Mouse (Mus musculus) kidney, postnatal 25 days (tissue): Measurements from ENCODE around the gene Lgals3.

Experiments used
- DNase-seq, 2 experiments: peaks; one replicate each; pipeline ENCODE4 v3.0.0; 2021; ENCODE audit warnings: mixed read lengths in 2 of 2

Gene Lgals3

GRCm38 (mm10) chr14:47371689-47372088 lies 4.1 kb downstream of the Lgals3 start:
- no peak for DNase-seq

- DNase-seq = peak; percentile 61 to 79
These were observed 6.5 kb downstream of the Lgals3 start for GRCm38 (mm10) chr14:47373728-47374678.

- DNase-seq = no peak
These were observed 9.0 kb downstream of the Lgals3 start for GRCm38 (mm10) chr14:47376526-47376925.

GRCm38 (mm10) chr14:47378336-47378735 lies 10.8 kb downstream of the Lgals3 start:
- no peak for DNase-seq

- DNase-seq = no peak
These were observed 16.4 kb downstream of the Lgals3 start for GRCm38 (mm10) chr14:47383911-47384310.

- DNase-seq = no peak
These were observed 17.1 kb downstream of the Lgals3 start for GRCm38 (mm10) chr14:47384653-47385052.

- DNase-seq = no peak
These were observed 18.6 kb downstream of the Lgals3 start for GRCm38 (mm10) chr14:47386125-47386524.

- no peak for DNase-seq
These were observed 26.0 kb downstream of the Lgals3 start for GRCm38 (mm10) chr14:47393354-47394094.

- no peak for DNase-seq
These were observed 27.5 kb downstream of the Lgals3 start for GRCm38 (mm10) chr14:47395007-47395406.

GRCm38 (mm10) chr14:47395462-47396026 lies 28.0 kb downstream of the Lgals3 start:
- DNase-seq = no peak

- peak in 1 of 2 experiments; percentile 39 for DNase-seq
These were observed 28.7 kb downstream of the Lgals3 start for GRCm38 (mm10) chr14:47396165-47396652.

GRCm38 (mm10) chr14:47402735-47403134 lies 35.2 kb downstream of the Lgals3 start:
- no peak for DNase-seq

- DNase-seq = no peak
These were observed 38.4 kb downstream of the Lgals3 start for GRCm38 (mm10) chr14:47406000-47406399.

- no peak for DNase-seq
These were observed 49.8 kb downstream of the Lgals3 start for GRCm38 (mm10) chr14:47417346-47417745.

GRCm38 (mm10) chr14:47417775-47418665 lies 50.5 kb downstream of the Lgals3 start, which contains the start of gene Dlgap5:
Dlgap5 (minus strand) TSS chr14:47418407.
- DNase-seq = peak; percentile 93 to 95

GRCm38 (mm10) chr14:47418666-47418991 lies 51.1 kb downstream of the Lgals3 start:
- DNase-seq = no peak

- DNase-seq = no peak
These were observed 51.6 kb downstream of the Lgals3 start for GRCm38 (mm10) chr14:47419034-47419625.

- no peak for DNase-seq
These were observed 52.2 kb downstream of the Lgals3 start for GRCm38 (mm10) chr14:47419723-47420276.

- no peak for DNase-seq
These were observed 54.1 kb downstream of the Lgals3 start for GRCm38 (mm10) chr14:47421606-47422005.

GRCm38 (mm10) chr14:47422466-47422865 lies 54.9 kb downstream of the Lgals3 start:
- DNase-seq = no peak

- DNase-seq = peak in 1 of 2 experiments; percentile 14
These were observed 65.4 kb downstream of the Lgals3 start for GRCm38 (mm10) chr14:47432987-47433386.
